Mouse (Mus musculus) heart, adult 2 months (tissue): ENCODE data around the gene Lipa.

ENCODE experiments used
- CTCF ChIP-seq: fragments of 200-600 bp; IDR thresholded peaks from 2 replicates; pipeline ENCODE4 v1.8.1; 2022; ENCODE audit warnings: antibody characterized with exemption, mild to moderate bottlenecking, moderate library complexity
- EP300 ChIP-seq: fragments of 200-500 bp; IDR thresholded peaks from 2 replicates; pipeline ENCODE4 v1.6.1; 2011; ENCODE audit warnings: low read depth, low read length, control low read depth; ENCODE audit not compliant: insufficient read depth
- POLR2A ChIP-seq: fragments of 200-500 bp; IDR thresholded peaks from 2 replicates; pipeline ENCODE4 v1.6.1; 2011; ENCODE audit warnings: mild to moderate bottlenecking, low read depth, low read length, control low read depth; ENCODE audit not compliant: insufficient read depth

- TF ChIP-seq POLR2A (no peak), CTCF (no peak), EP300 (no peak)
Observed at GRCm38 (mm10) chr19:34505161-34505721, 22.0 kb downstream of the Lipa start.
